Mouse (Mus musculus) spleen, adult 2 months (tissue): ENCODE results near the gene Slc44a1. TPM values are rescaled to one million over a fixed set of nuclear protein-coding genes. Genes with fewer than 3 reads are reported as not detected.

Experiments used
- DNase-seq, 2 experiments: peaks; one replicate each; pipeline versions ENCODE4 v3.0.0 to v3.0.0-alpha.2; 2012 to 2021; ENCODE audit warnings: low spot score in 2 of 2, low read depth in 1 of 2
- H3K27ac ChIP-seq: fragments of 200-500 bp; 2 replicates; pipeline ENCODE4 v1.5.1; 2012; ENCODE audit warnings: low read length, inconsistent platforms; ENCODE audit not compliant: insufficient read depth
- H3K27me3 ChIP-seq: fragments of 200-500 bp; 2 replicates; pipeline ENCODE4 v1.6.1; 2012; ENCODE audit warnings: mild to moderate bottlenecking, moderate library complexity, low read length, inconsistent platforms; ENCODE audit not compliant: control insufficient read depth, insufficient read depth
- H3K36me3 ChIP-seq: fragments of 200-500 bp; 2 replicates; pipeline ENCODE4 v1.6.1; 2012; ENCODE audit warnings: mild to moderate bottlenecking, low read length, inconsistent platforms; ENCODE audit not compliant: control insufficient read depth, insufficient read depth
- H3K4me1 ChIP-seq: fragments of 200-500 bp; 2 replicates; pipeline ENCODE4 v1.6.1; 2011; ENCODE audit warnings: inconsistent platforms; ENCODE audit not compliant: control insufficient read depth, insufficient read depth, insufficient read length
- H3K4me3 ChIP-seq: fragments of 200-500 bp; 2 replicates; pipeline ENCODE4 v1.5.1; 2011; ENCODE audit warnings: mild to moderate bottlenecking, inconsistent platforms; ENCODE audit not compliant: insufficient read depth, insufficient read length; ENCODE audit errors: extremely low read depth
- CTCF ChIP-seq: fragments of 200-500 bp; IDR thresholded peaks from 2 replicates; pipeline ENCODE4 v1.5.1; 2011; ENCODE audit warnings: mild to moderate bottlenecking, inconsistent platforms; ENCODE audit not compliant: insufficient read depth, insufficient read length, insufficient replicate concordance; ENCODE audit errors: extremely low read depth
- POLR2A ChIP-seq: fragments of 200-500 bp; IDR thresholded peaks from 2 replicates; pipeline ENCODE4 v1.6.1; 2011; ENCODE audit warnings: low read depth, low read length, inconsistent platforms
- WGBS: fragments of 180-500 bp; shearing (Covaris S2); methylation state at CpG from one replicate; pipeline ENCODE4 v1.1.7; 2018; 5-methylcytosine and 5-hydroxymethylcytosine counted together
- polyA plus RNA-seq: library from polyadenylated mRNA; depleted of rRNA; stranded (reverse); fragments of >200 nt; gene quantifications from 2 replicates; pipeline ENCODE4 v1.2.3, GENCODE M21; 2012; rRNA removed

Gene Slc44a1
- polyA plus RNA-seq = 10.3 and 17.3 TPM in 2 replicates

- H3K4me3 ChIP-seq = peak within 1 kb of the TSS; percentile 64
- H3K36me3 ChIP-seq = no peaks in the 10 kb centered on the region
- DNase-seq = peak; percentile 68 to 76
- peaks cover 5% of the 10 kb centered on the region for H3K4me1 ChIP-seq
- peaks cover 7% of the 10 kb centered on the region for H3K27me3 ChIP-seq
- TF ChIP-seq POLR2A (peak; percentile 70), CTCF (no peak)
- WGBS = under 1% methylated on average over 78 of the region's 122 CpGs
- peak within 1 kb of the TSS; percentile 88 for H3K27ac ChIP-seq
Measured at GRCm38 (mm10) chr4:53440010-53440815, at the start of gene Slc44a1. TSS of gene Slc44a1 (plus strand) at chr4:53440413.

DNA sequence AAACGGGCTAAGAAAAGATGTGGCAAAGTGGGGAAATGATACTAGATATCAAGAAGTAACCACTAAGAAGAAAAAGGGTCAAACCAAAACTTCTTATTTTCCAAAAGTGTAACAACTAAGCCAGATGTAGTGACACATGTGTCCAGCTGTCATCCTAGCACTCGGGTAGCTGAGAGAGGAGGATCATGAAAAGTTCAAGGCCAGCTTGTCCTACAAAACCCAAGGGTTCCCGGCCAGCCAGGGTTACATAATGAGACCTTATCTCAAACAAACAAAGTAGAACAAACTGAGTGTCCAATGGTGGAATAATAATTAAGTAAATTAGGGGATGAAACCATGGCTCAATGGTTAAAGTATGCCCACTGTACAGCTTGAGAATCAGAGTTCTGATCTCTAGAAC lies 45.2 kb upstream of the Slc44a1 start:
- DNase-seq = no peak
- Histone ChIP-seq H3K4me1 (no peaks in the 10 kb centered on the region), H3K27ac (no peak overlapping the region), H3K36me3 (no peaks in the 10 kb centered on the region), H3K27me3 (no peaks in the 10 kb centered on the region), H3K4me3 (no peak overlapping the region)
- 54% methylated on average over 3 of the region's 3 CpGs for WGBS
- no peak for TF ChIP-seq POLR2A
- no peak for TF ChIP-seq CTCF

- no peak for TF ChIP-seq POLR2A
- TF ChIP-seq CTCF = no peak
- H3K4me3 ChIP-seq = no peak overlapping the region
- H3K27ac ChIP-seq = no peak overlapping the region
- H3K36me3 ChIP-seq = no peaks in the 10 kb centered on the region
- H3K4me1 ChIP-seq = no peaks in the 10 kb centered on the region
- H3K27me3 ChIP-seq = no peaks in the 10 kb centered on the region
- no peak for DNase-seq
- 89% methylated on average over 11 of the region's 11 CpGs for WGBS
Measured at GRCm38 (mm10) chr4:53396623-53397192, 43.5 kb upstream of the Slc44a1 start.

DNA sequence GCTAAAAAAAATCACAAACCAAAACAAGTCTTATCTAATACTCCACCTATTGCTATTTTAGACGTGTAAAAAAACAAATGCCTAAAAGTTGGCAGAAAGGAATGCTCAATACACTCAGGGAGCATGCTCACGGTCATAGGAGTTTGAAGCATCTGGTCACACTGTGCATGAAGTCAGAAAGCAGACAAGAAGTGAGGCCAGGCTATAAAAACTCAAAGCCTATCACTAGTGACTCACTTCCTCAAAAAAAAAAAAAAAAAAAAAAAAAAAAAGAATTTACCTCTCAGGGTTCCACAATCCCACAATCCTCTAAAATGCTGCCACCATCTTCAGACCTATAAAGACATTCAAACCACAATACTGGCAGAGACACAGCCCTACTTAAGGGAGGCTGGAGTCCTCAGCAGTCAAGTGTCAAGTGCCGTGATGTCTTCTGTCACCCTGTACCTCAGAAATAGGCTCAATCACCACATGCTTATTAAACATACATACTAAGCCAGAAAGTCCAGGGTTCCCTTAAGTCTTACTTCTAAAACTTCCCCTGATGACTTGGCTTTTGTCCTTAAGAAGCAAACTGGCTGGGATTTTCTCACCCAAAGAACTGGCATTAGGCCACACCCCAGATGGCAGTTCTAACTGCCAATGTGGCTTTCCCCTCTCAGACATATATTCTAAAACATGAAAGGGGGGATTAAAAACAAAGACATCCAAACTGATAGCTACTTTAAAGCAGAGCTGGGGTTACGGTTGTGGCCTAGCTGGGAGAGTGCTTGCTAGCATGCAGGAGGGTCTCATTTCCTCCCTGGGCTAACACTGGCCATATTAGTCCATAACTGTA lies 42.7 kb upstream of the Slc44a1 start:
- no peak for DNase-seq
- H3K4me3 ChIP-seq = no peak overlapping the region
- whole genome bisulfite sequencing = 46% methylated on average over 4 of the region's 4 CpGs
- no peaks in the 10 kb centered on the region for H3K27me3 ChIP-seq
- H3K4me1 ChIP-seq = no peaks in the 10 kb centered on the region
- H3K27ac ChIP-seq = no peak overlapping the region
- no peak for TF ChIP-seq POLR2A
- TF ChIP-seq CTCF = no peak
- H3K36me3 ChIP-seq = no peaks in the 10 kb centered on the region

DNA sequence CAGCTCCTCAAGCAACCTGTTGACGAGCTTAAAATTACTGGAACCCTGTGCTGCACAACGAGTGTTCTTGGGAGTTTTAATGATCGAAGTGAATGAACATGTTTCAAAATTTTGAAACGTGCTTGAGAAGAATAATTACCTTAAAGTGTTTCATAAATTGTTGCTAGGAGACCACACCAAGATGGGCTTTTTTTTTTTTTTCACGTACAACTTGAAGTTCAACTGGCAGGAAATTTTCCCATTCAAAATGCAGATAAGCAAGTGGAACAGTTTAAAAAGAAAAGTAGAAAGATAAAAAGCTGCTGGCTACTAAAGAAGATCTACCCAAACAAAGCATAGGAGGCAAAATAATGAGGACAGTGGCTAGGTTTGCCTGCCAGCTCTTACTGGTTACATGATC lies 41.7 kb upstream of the Slc44a1 start:
- WGBS = 63% methylated on average over 5 of the region's 5 CpGs
- H3K4me1 ChIP-seq = no peaks in the 10 kb centered on the region

GRCm38 (mm10) chr4:53399428-53399827 lies 40.8 kb upstream of the Slc44a1 start:
- no peaks in the 10 kb centered on the region for H3K36me3 ChIP-seq
- no peak overlapping the region for H3K4me3 ChIP-seq
- WGBS = 91% methylated on average over 1 of the region's 1 CpGs
- no peaks in the 10 kb centered on the region for H3K4me1 ChIP-seq
- H3K27me3 ChIP-seq = no peaks in the 10 kb centered on the region
- TF ChIP-seq POLR2A (no peak), CTCF (no peak)
- no peak for DNase-seq
- H3K27ac ChIP-seq = no peak overlapping the region

More for the DNA sequence above, 41.7 kb upstream of the Slc44a1 start:
- DNase-seq = no peak
- TF ChIP-seq POLR2A = no peak
- TF ChIP-seq CTCF = no peak
- Histone ChIP-seq H3K36me3 (no peaks in the 10 kb centered on the region), H3K27me3 (no peaks in the 10 kb centered on the region), H3K27ac (no peak overlapping the region), H3K4me3 (no peak overlapping the region)
